Mouse (Mus musculus): ENCODE measurements around the gene Agpat1.

DNA sequence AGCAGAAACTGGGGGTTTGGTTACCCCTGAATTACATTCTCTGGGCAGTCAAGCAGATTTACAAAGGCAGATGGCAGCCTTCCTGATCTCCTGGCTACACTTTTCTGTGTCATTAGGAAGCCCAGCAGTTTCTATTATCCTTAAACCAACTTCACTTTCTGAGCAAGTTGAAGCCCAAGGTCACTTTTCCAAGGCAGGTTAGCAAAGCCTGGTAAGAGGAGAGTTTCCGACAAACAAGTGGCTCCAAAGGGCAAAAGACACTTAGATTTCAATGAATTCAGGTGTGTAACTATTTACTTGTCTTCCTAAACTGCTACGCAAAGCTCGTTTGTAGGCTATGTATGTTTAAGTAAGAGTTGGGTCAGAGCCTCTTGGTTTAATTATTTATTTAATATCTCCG, 39.3 kb downstream of the Agpat1 start:
- TF ChIP-seq CTCF (IDR thresholded peaks at IDR 0.05; ENCODE audit: extremely low read depth, insufficient read depth, low read length) = no peak
- TF ChIP-seq POLR2A (IDR thresholded peaks at IDR 0.05; ENCODE audit: extremely low read depth, insufficient read depth, low read length) = no peak

Measured in cortical plate, adult 2 months (tissue).